Mouse (Mus musculus): ENCODE results near the gene Nuak2.
"Not testable (repeated sequence)": the region's sequence is repeated elsewhere in the genome, so short reads cannot be mapped to it uniquely, and the experiment has no call there.

Nuak2 gene

GRCm38 (mm10) chr1:132326777-132327176, 10.9 kb downstream of the Nuak2 start:
- no peak for DNase-seq (ENCODE audit: low read depth, low spot score)

- no peak for DNase-seq (ENCODE audit: low read depth, low spot score)
Measured at GRCm38 (mm10) chr1:132327477-132327876, 11.6 kb downstream of the Nuak2 start.

GRCm38 (mm10) chr1:132328565-132328964, 12.6 kb downstream of the Nuak2 start:
- no peak for DNase-seq (ENCODE audit: low read depth, low spot score)

DNA sequence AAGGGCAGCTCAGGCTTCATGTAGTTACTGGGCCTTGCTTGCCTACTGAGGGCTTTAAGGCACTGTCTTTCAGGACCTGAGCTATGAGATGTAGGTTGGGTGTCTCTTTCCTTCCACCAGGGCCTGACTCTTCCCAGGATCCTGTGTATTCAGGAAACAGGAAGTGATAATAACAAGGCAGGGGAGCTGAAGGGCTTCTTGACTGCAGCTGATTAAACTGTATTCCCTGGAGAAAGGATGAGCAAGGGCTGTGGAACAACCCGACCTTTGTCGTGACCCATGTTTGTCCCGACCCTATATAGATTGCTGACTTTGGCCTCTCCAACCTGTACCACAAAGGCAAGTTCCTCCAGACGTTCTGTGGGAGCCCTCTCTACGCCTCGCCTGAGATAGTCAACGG, 13.7 kb downstream of the Nuak2 start:
- DNase-seq (ENCODE audit: low read depth, low spot score): no peak

- no peak for DNase-seq (ENCODE audit: low read depth, low spot score)
Measured at GRCm38 (mm10) chr1:132330397-132330796, 14.5 kb downstream of the Nuak2 start.

- DNase-seq (ENCODE audit: low read depth, low spot score): no peak
Measured at GRCm38 (mm10) chr1:132331283-132331682, 15.4 kb downstream of the Nuak2 start.

- DNase-seq (ENCODE audit: low read depth, low spot score): no peak
Measured at GRCm38 (mm10) chr1:132333201-132333600, 17.3 kb downstream of the Nuak2 start.

- no peak for DNase-seq (ENCODE audit: low read depth, low spot score)
Measured at GRCm38 (mm10) chr1:132333675-132334141, 17.8 kb downstream of the Nuak2 start.

DNA sequence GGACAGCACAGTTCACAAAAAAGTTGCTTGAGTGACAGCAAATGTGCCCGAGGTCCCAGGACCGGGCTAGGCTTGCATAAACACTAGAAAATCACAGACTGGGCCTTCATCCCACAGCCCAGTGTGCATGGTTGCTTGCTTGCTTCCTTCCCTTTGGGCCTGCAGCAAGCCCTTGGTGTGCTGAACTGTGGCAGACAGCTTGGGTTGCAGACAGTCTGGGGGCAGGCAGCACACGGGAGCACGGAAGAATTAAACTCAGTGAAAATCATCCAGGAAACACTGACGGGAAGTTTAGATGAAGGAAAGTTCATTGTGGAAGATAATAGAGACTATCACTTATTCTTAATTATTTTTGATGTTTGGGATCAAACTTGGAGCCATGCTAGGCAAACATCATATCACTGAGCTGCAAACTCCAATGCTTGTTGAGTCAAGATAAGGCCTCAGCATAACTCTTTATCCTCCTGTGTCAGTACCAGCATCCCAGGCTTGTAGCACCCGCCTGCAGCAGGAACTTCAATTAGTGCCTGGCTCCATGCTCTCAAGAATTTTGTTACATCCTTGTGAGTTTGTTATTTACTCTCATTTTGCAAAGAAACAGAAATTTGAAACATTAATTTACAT, 18.4 kb downstream of the Nuak2 start:
- no peak for DNase-seq (ENCODE audit: low read depth, low spot score)

DNA sequence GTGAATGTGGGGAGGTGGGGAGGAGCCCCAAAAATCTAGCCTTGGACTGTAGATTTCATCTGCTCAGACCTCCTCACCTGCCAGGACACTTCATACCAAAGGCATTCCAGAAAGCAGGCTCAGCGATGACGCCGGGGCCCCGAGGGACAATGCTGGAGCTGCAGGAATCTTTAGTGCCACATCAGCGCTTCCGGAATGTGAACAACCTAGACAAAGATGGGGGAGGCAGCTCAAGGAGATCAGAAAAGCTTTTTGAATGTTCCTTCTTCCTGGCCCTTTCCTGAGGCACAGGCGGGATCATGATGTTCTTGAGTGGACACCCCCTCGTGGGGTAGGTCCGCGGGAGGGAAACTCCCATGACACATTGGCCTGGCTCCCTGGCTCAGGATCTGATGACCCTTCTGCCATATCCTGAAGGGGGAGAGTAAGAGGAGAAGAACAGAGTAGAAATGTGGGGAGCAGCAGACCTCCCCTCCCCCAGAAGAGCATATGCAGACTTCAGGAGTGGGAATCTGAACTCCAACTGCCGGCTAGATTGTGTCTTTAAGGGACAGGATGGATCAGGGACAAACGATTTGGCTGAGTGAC, 19.5 kb downstream of the Nuak2 start:
- DNase-seq (ENCODE audit: low read depth, low spot score): no peak

DNA sequence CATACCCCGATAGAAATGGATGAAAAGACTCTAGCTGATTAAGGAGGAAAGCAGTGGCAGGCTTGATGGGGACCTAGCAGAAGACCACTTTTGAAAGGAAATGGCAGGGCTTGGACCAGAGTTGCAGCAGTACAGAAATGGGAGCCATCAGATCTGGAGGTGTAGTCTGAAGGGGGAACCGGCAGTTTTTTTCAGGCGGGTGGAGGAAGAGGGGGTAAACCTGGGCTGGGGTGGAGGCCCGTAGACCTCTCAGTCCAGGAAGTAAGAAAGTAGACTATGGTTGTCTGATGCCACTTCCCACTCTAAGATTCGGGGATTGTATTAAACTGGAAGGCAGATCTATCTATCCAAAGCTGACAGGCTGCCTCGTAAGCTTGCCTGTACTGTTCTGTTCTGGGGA, 21.0 kb downstream of the Nuak2 start:
- DNase-seq (ENCODE audit: low read depth, low spot score): no peak

GRCm38 (mm10) chr1:132338027-132338660, 22.2 kb downstream of the Nuak2 start:
- no peak for DNase-seq (ENCODE audit: low read depth, low spot score)

DNA sequence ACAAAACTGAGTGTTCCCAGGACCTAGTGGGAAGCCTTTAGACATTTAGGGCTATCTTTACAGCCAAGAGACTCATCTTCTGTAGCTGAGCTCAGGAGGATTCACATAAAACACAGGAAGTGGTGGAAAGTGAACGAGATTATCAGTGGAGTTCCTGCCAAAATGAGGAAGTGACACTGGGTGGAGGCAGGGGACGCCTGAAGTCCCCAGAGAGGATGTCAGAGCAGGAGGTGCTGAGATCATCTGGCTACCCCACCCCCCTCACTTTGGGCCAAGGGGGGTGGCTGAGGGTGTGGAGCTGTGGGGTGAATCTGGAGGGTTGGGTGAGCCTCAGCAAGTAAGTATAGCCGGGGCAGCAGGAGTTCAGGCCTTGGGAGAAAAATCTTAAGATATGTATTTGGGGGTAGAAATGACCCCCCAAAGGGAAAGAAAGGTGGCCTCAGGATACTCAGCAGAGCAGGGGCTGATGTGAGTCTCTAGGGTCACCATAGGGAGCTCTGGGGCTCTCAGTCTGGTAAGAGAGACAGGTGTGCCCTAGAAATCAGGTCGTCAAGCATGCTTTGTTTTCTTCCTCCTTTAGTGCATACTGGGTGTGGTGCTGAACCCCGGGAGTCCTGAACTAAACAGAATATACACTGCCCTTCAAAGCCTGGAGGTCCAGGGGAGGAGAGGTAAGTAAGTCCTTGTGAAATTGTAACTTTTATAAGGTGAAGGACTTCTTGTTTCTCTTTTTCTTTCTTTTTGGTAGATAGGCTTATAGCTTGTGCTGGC, 26.0 kb downstream of the Nuak2 start:
- DNase-seq (ENCODE audit: low read depth, low spot score): no peak

DNA sequence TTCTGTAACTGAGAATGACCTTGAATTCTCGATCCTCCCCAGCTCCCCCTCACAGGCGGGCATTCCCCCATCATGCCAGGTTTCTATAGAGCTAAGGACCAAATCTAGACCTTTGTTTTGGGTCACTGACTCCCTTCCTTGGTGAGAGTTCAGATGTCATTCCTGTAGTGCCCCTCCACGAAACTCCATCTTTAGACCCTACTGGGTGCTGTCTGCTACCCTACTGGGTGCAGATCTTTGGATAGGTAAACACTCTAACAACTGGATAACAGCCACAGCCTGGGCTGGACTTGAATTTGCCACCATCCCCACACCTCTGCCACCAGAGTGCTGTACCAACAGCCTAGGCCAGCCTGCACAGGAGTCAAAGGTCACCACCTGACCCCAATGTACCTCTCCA, 26.6 kb downstream of the Nuak2 start:
- DNase-seq (ENCODE audit: low read depth, low spot score): no peak

GRCm38 (mm10) chr1:132343191-132343590, 27.3 kb downstream of the Nuak2 start:
- DNase-seq (ENCODE audit: low read depth, low spot score): no peak

DNA sequence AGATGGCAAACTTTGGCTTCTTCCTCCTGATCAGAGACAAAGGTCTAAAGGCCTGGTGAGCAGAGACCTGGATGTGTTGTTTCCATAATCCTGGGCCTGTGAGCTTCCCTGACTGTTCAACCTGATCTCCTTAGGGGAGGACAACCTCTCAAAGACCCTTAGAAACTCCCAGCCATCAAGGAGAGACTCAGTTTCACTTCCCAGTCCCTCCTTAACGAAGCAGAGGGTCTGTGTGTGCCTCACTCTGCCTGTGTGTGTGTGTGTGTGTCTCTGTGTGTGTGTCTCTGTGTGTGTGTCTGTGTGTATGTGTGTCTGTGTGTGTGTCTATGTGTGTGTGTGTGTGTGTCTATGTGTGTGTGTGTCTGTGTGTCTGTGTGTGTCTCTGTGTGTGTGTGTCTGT, 27.7 kb downstream of the Nuak2 start:
- DNase-seq (ENCODE audit: low read depth, low spot score): no peak

DNA sequence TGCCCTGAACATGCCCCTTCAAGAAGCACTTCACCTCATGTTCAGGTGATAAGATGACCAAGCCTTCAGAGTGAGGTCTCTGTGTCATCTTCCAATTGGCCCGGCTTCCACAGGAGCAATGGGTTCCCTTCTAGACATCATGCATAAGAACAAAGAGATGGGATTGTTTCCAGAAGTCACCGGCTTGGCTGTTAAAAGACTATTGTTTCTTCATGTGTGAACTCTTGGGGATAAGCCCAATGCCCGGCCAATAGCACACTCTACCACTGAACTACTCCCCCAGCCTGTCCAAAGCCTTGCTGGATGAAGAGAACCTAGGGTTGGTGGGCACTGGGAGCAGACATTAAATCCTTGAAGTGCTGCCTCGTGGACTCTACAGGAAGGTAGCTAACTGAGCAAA, 29.6 kb downstream of the Nuak2 start:
- no peak for DNase-seq (ENCODE audit: low read depth, low spot score)

DNA sequence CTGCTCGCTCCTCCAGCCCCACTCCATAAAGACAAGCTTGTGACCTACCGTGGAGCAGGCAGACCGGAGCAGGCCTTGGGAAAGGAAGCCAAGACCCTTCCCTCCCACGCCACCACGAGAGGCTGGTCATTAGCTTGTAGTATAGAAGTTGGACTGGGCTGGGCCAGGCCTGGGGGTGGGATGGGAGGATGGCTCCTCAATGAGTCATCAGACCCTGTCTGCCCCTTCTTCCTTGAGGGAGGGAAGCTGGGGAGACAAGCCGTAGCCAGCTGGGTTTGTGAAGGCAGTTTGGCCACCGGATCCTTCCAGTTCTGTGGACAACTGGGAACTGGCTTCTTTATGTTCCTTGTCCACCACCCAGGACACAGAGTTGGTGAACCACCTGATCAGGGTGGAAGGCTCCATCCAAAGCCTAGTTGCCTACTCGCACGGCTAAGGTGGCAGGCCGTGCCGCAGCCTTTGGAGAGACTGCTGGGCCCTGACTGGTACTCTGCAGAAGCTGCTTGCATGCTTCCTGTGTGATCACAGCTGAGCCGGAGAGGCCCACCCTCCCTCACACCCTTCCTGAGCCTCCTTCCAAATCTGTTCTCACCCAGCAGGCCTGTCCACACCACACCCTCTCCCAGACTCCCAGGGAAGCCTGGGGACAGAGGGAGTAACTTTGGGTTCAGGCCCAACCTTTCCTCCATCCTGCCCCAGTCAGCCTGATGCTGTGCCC, 30.4 kb downstream of the Nuak2 start:
- no peak for DNase-seq (ENCODE audit: low read depth, low spot score)

DNA sequence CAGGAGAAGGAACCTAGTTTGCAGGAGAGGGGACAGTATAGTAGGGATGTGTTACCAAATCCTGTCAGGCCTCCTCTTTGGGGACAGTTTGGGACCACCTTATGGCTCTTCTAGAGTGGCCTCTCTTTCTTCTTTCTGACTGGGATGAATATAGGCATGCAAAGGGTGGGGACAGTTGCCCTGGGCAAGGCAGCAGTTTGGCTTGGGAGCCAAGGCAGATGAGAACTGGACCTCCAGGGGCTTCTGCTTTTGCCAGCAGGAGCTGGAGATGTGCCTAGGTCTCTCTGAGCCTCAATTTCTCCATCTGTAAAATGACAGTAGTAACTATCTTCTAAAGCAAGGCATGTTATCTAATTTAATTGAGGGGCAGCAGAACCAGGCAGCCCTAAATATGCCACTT, 31.0 kb downstream of the Nuak2 start:
- no peak for DNase-seq (ENCODE audit: low read depth, low spot score)

GRCm38 (mm10) chr1:132348401-132348800, 32.5 kb downstream of the Nuak2 start:
- no peak for DNase-seq (ENCODE audit: low read depth, low spot score)

DNA sequence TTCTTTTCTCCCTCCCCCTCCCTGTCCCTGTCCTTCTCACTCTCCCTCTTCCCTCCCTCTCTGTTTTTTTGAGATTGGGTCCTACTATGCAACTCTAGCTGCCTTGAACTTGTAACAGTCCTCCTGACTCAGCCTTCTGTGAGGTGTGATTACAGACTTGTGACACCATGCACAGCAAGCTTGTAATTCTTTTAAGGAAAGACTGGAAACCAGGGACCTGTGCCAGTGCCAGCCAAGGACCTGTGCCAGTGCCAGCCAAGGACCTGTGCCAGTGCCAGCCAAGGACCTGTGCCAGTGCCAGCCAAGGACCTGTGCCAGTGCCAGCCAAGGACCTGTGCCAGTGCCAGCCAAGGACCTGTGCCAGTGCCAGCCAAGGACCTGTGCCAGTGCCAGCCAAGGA, 33.1 kb downstream of the Nuak2 start:
- DNase-seq (ENCODE audit: low read depth, low spot score): not testable (repeated sequence)

- DNase-seq (ENCODE audit: low read depth, low spot score): not testable (repeated sequence)
Measured at GRCm38 (mm10) chr1:132349601-132350000, 33.7 kb downstream of the Nuak2 start.
